Mouse (Mus musculus): ENCODE results near the gene Stox2. TPM values are rescaled to one million over a fixed set of nuclear protein-coding genes. Genes with fewer than 3 reads are reported as not detected.

Stox2 gene
- polyA plus RNA-seq, 1 experiment from 2014 or later = 46.7 TPM

DNA sequence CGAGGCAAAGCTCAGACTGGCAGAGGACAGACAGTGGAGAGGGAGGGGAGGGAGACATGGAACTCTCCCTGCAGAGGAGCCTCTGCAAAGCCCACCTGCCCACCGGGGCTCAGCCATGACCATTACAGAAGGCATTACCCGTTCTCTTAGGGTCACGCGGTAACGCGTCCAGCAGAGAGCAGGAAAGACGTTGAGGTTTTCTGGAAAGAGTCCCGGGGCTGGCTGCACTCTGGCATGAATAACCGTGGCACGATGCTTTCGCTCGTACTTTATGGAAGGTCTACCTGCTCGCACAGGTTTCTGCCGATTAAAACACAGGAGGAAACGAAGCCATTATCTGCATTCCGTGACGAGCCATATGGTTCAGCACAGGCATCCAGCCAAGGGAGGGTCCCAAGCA is 53.9 kb downstream of the Stox2 start:
- no peak overlapping the region for H3K4me2 ChIP-seq
- no peaks in the 10 kb centered on the region for H3K27me3 ChIP-seq
- H3K4me3 ChIP-seq = no peak overlapping the region
- H3K4me1 ChIP-seq = 0 out of 2 replicates have a peak, but pooled peaks cover 6% of the 10 kb centered on the region
- H3K9ac ChIP-seq = no peak overlapping the region
- H3K9me3 ChIP-seq (replicated peaks) = no peaks in the 10 kb centered on the region
- 73% methylated on average over 18 of the region's 18 CpGs for WGBS
- H3K27ac ChIP-seq = no peak overlapping the region
- no peak for ATAC-seq
- H3K36me3 ChIP-seq (ENCODE audit: poor library complexity, severe bottlenecking) = no peaks in the 10 kb centered on the region

DNA sequence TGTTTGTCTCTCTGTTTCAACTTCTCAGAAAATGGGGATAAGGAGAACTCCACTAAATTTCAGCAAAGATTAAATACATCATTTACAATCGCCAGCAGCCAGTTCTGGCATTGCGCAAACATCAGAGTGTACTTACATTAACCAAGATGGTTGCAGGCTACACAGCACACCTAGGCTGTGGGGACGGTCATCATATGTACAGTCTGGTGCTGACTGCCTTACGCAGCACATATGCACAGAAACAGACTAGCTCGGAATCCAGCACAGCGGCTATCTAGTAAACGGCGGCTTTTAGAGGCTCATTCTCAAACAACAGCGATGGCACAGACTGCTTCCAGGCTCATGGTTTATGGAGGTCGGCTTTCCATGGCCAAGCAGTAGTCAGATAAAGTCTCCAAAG is 54.3 kb downstream of the Stox2 start:
- WGBS = 96% methylated on average over 10 of the region's 10 CpGs
- H3K9ac ChIP-seq = no peak overlapping the region
- no peak for ATAC-seq

DNA sequence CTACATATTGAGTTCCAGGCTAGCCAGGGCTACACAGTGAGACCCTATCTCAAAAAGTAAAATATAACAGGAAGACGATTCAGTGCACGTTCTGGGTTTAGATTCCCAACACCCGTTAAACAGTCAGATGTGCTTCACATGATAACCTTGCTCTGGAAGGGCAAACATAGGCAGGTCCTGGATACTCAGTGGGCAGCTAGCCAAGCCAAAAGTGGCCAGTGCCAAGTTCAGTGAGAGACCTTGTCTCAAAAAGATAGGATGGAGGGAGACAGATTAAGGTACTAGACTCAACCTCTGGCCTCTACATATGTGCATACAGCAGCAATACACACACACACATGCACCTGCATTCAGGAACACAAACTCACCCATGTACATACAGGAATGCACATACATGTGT is 56.7 kb downstream of the Stox2 start:
- H3K9me3 ChIP-seq (replicated peaks) = no peaks in the 10 kb centered on the region
- WGBS = 94% methylated on average over 3 of the region's 3 CpGs
- no peak for ATAC-seq
- 0 out of 2 replicates have a peak, but pooled peaks cover 6% of the 10 kb centered on the region for H3K4me1 ChIP-seq
- no peaks in the 10 kb centered on the region for H3K36me3 ChIP-seq (ENCODE audit: poor library complexity, severe bottlenecking)
- H3K27me3 ChIP-seq = no peaks in the 10 kb centered on the region
- H3K4me2 ChIP-seq = no peak overlapping the region
- H3K9ac ChIP-seq = no peak overlapping the region
- H3K27ac ChIP-seq = no peak overlapping the region
- H3K4me3 ChIP-seq = no peak overlapping the region

More for the DNA sequence above, 54.3 kb downstream of the Stox2 start:
- Histone ChIP-seq H3K4me1 (0 out of 2 replicates have a peak, but pooled peaks cover 6% of the 10 kb centered on the region), H3K27me3 (no peaks in the 10 kb centered on the region), H3K4me2 (no peak overlapping the region), H3K36me3 (ENCODE audit: poor library complexity, severe bottlenecking) (no peaks in the 10 kb centered on the region), H3K4me3 (no peak overlapping the region), H3K27ac (no peak overlapping the region), H3K9me3 (replicated peaks) (no peaks in the 10 kb centered on the region)

- Histone ChIP-seq H3K27me3 (no peaks in the 10 kb centered on the region), H3K9ac (no peak overlapping the region)
These were observed 58.0 kb downstream of the Stox2 start for GRCm38 (mm10) chr8:47388171-47388570.

GRCm38 (mm10) chr8:47385810-47386209 is 60.4 kb downstream of the Stox2 start:
- ATAC-seq = no peak
- Histone ChIP-seq H3K4me3 (no peak overlapping the region), H3K9ac (no peak overlapping the region), H3K4me2 (no peak overlapping the region), H3K9me3 (replicated peaks) (no peaks in the 10 kb centered on the region), H3K27me3 (no peaks in the 10 kb centered on the region), H3K4me1 (peaks cover 10% of the 10 kb centered on the region), H3K27ac (no peak overlapping the region), H3K36me3 (ENCODE audit: poor library complexity, severe bottlenecking) (no peaks in the 10 kb centered on the region)
- WGBS = 78% methylated on average over 1 of the region's 1 CpGs

More at GRCm38 (mm10) chr8:47388171-47388570, 58.0 kb downstream of the Stox2 start:
- no peaks in the 10 kb centered on the region for H3K36me3 ChIP-seq (ENCODE audit: poor library complexity, severe bottlenecking)
- WGBS = 92% methylated on average over 12 of the region's 12 CpGs
- H3K27ac ChIP-seq = no peak overlapping the region
- H3K4me2 ChIP-seq = no peak overlapping the region
- ATAC-seq = no peak
- 0 out of 2 replicates have a peak, but pooled peaks cover 6% of the 10 kb centered on the region for H3K4me1 ChIP-seq
- no peaks in the 10 kb centered on the region for H3K9me3 ChIP-seq (replicated peaks)
- H3K4me3 ChIP-seq = no peak overlapping the region

GRCm38 (mm10) chr8:47384151-47384550 is 62.0 kb downstream of the Stox2 start:
- Histone ChIP-seq H3K9ac (no peak overlapping the region), H3K36me3 (ENCODE audit: poor library complexity, severe bottlenecking) (no peaks in the 10 kb centered on the region), H3K4me3 (no peak overlapping the region), H3K4me2 (no peak overlapping the region), H3K9me3 (replicated peaks) (no peaks in the 10 kb centered on the region), H3K4me1 (peaks cover 19% of the 10 kb centered on the region), H3K27ac (no peak overlapping the region), H3K27me3 (no peaks in the 10 kb centered on the region)
- no peak for ATAC-seq
- WGBS = 90% methylated on average over 5 of the region's 5 CpGs

DNA sequence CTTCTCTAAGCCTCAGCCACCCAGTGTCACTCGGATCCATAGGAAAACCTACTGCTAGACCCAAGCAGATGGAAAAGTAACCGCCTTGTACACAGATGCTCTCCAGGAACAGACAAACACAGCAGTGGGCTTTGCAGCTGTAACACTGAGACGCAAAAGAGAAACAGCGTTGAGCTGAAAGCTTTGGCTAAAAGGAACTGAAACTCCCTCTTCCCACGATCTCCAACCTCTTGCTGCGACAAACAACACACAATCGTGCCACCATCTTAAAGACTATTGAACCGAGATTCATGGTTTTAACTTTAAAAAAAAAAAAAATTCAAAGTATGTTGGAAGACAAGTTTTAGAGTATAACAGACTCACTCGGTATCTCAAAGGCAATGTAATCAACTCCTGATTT is 62.5 kb downstream of the Stox2 start:
- Histone ChIP-seq H3K27ac (no peak overlapping the region), H3K4me3 (no peak overlapping the region), H3K4me1 (peaks cover 19% of the 10 kb centered on the region), H3K36me3 (ENCODE audit: poor library complexity, severe bottlenecking) (no peaks in the 10 kb centered on the region), H3K9me3 (replicated peaks) (no peaks in the 10 kb centered on the region), H3K9ac (no peak overlapping the region), H3K4me2 (no peak overlapping the region), H3K27me3 (no peaks in the 10 kb centered on the region)
- 89% methylated on average over 9 of the region's 9 CpGs for WGBS
- ATAC-seq = no peak

DNA sequence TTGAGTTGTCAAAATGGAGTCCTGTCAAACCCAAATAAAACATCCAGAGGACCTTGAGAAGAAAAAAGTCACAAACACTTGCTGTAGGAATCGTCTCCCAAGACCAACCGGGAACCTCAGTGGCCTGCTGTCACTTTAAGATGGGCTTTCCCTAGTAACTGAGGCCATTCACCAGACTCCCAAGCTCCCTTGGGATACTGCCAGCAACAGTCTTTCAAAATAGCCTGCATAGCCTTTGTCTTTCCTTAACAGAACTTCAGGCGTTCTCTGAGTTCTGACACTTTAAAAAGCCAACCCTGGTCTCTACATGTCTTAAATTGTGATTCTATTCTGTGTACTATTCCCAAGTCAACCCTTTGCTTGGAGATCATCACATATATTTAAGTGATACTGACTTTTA is 64.9 kb downstream of the Stox2 start:
- H3K4me1 ChIP-seq = peaks cover 19% of the 10 kb centered on the region
- no peaks in the 10 kb centered on the region for H3K9me3 ChIP-seq (replicated peaks)
- ATAC-seq = peak; percentile 61; the same call in 1 of the 2 replicates
- H3K27me3 ChIP-seq = no peaks in the 10 kb centered on the region
- H3K9ac ChIP-seq = no peak overlapping the region
- peak overlapping the region; percentile 77; the same call in 1 of the 2 replicates for H3K27ac ChIP-seq
- 18% methylated on average over 3 of the region's 3 CpGs for WGBS
- no peak overlapping the region for H3K4me2 ChIP-seq
- H3K36me3 ChIP-seq (ENCODE audit: poor library complexity, severe bottlenecking) = no peaks in the 10 kb centered on the region
- H3K4me3 ChIP-seq = no peak overlapping the region

DNA sequence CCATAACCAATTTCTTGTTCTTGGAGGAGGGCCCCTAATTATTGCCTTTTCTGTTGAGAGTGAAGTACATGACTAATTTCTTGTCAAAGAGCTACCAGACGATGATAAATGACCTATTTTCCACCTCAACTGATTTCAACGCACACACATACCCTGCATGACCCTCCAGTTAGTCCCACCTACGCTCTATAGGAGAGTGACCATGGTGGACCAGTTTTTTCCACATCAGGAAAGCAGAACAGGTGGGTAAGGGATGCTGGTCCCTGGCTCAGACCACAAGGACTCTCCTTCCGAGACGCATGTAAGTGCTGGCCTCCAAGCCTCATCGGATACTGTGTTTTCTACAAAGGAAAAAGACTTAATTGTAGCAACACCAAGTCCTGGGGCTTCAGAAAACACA is 65.4 kb downstream of the Stox2 start:
- H3K4me3 ChIP-seq = no peak overlapping the region
- 67% methylated on average over 6 of the region's 6 CpGs for WGBS
- no peak for ATAC-seq
- H3K36me3 ChIP-seq (ENCODE audit: poor library complexity, severe bottlenecking) = no peaks in the 10 kb centered on the region
- H3K4me2 ChIP-seq = no peak overlapping the region
- no peaks in the 10 kb centered on the region for H3K27me3 ChIP-seq
- peak overlapping the region; percentile 77; the same call in 1 of the 2 replicates for H3K27ac ChIP-seq
- H3K4me1 ChIP-seq = peaks cover 19% of the 10 kb centered on the region
- no peak overlapping the region for H3K9ac ChIP-seq
- no peaks in the 10 kb centered on the region for H3K9me3 ChIP-seq (replicated peaks)

DNA sequence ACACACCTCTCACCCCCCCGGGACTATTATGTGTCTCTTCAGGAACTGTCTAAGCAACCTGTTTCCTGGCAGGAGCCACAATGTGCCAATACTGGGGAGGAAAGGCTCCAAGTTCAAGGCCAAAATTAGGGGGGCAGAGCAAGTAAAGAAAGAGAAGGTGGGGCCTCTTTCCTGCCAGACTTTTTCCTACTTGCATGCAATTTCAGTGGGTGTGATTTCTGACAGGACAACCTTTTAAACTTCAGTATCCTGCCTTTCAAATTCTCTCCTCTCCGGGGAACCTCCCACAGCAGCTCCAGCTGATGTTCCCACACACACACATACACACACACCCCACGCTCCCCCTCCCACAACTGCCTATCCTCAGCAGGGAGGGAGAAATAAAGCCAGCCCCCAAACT is 66.1 kb downstream of the Stox2 start:
- H3K4me3 ChIP-seq = no peak overlapping the region
- H3K36me3 ChIP-seq (ENCODE audit: poor library complexity, severe bottlenecking) = no peaks in the 10 kb centered on the region
- H3K9me3 ChIP-seq (replicated peaks) = no peaks in the 10 kb centered on the region
- H3K27me3 ChIP-seq = no peaks in the 10 kb centered on the region
- H3K27ac ChIP-seq = no peak overlapping the region
- H3K9ac ChIP-seq = no peak overlapping the region
- no peak overlapping the region for H3K4me2 ChIP-seq
- WGBS = 65% methylated on average over 3 of the region's 3 CpGs
- peaks cover 19% of the 10 kb centered on the region for H3K4me1 ChIP-seq
- ATAC-seq = no peak

DNA sequence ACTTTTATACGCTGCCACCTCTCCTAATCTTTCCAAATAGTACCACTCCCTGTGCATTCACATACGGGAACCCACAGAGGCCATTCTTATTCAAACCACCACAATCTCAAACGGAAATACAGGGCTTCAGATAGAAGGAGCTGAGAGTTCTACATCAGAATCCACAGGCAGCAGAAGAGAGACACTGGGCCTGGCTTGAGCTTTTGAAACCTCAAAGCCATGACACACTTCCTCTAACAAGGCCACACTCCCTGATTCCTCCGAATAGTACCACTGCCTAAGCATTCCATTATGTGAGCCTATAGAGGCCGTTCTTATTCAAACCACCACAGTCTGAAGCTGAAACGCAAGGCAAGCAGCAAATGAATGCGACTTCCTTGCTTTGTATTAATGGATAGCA is 69.5 kb downstream of the Stox2 start:
- Histone ChIP-seq H3K4me1 (peaks cover 16% of the 10 kb centered on the region), H3K9ac (no peak overlapping the region), H3K4me3 (no peak overlapping the region), H3K27ac (no peak overlapping the region), H3K9me3 (replicated peaks) (no peaks in the 10 kb centered on the region), H3K4me2 (no peak overlapping the region), H3K27me3 (no peaks in the 10 kb centered on the region), H3K36me3 (ENCODE audit: poor library complexity, severe bottlenecking) (no peaks in the 10 kb centered on the region)
- WGBS = 90% methylated on average over 7 of the region's 7 CpGs
- ATAC-seq = no peak

- Histone ChIP-seq H3K36me3 (ENCODE audit: poor library complexity, severe bottlenecking) (no peaks in the 10 kb centered on the region), H3K27ac (no peak overlapping the region), H3K27me3 (no peaks in the 10 kb centered on the region), H3K4me3 (no peak overlapping the region), H3K4me1 (peaks cover 25% of the 10 kb centered on the region), H3K4me2 (no peak overlapping the region), H3K9me3 (replicated peaks) (no peaks in the 10 kb centered on the region), H3K9ac (no peak overlapping the region)
- 93% methylated on average over 7 of the region's 7 CpGs for WGBS
- ATAC-seq = no peak
These were observed 72.4 kb downstream of the Stox2 start for GRCm38 (mm10) chr8:47373757-47374156.

GRCm38 (mm10) chr8:47371539-47371938 is 74.6 kb downstream of the Stox2 start:
- H3K9me3 ChIP-seq (replicated peaks) = no peaks in the 10 kb centered on the region
- ATAC-seq = peak; percentile 59; the same call in 1 of the 2 replicates
- H3K4me1 ChIP-seq = peaks cover 25% of the 10 kb centered on the region
- no peaks in the 10 kb centered on the region for H3K27me3 ChIP-seq
- H3K4me3 ChIP-seq = no peak overlapping the region
- no peak overlapping the region for H3K9ac ChIP-seq
- H3K27ac ChIP-seq = no peak overlapping the region
- no peaks in the 10 kb centered on the region for H3K36me3 ChIP-seq (ENCODE audit: poor library complexity, severe bottlenecking)
- WGBS = 9% methylated on average over 3 of the region's 3 CpGs
- H3K4me2 ChIP-seq = peak overlapping the region; percentile 11; the same call in 1 of the 2 replicates

All from forebrain, embryonic 13.5 days (tissue).